Mouse (Mus musculus) layer of hippocampus, adult 9-11 months (tissue): ENCODE results near the gene Rab6a.

Source experiments
- DNase-seq: peaks from one replicate; pipeline ENCODE4 v3.0.0; 2022

Rab6a gene

DNA sequence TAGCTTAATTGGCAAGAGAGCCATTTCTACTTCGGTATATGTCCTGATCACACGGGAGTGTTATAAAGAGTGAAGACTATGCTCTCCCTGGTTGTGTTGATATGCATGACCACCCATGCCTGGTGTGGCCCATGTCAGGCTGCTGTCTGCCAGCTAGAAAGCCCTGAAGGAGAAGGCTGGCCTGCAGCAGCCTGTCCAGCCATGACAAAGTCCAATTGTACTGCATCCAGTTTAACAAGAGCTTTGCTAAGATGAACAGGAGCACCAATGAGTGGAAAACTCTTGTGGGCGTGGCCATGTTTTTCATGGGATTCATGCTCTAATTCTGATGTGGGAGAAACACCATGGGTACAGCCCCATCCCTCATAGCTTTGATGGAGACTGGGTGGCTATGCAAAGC is 17.3 kb downstream of the Rab6a start:
- DNase-seq, result no peak

DNA sequence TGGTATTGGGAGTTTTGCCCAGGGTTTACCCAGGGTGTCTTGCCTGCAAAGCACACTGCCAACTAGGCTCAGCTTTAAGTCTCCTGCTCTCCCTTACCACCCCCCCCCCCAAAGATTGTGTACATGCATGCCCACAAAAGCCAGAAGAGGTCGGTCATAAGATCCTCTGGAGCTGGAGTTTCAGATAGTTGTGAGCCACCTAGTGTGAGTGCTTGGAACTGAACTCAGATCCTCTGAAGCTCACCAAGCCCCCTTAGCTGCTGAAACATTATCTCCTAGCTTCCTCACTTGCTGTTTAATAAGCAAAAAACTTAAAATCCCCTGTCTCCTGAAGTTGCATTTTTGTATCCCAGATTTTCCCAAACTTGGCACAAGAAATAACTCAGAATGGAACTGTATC is 30.4 kb downstream of the Rab6a start:
- no peak for DNase-seq

DNA sequence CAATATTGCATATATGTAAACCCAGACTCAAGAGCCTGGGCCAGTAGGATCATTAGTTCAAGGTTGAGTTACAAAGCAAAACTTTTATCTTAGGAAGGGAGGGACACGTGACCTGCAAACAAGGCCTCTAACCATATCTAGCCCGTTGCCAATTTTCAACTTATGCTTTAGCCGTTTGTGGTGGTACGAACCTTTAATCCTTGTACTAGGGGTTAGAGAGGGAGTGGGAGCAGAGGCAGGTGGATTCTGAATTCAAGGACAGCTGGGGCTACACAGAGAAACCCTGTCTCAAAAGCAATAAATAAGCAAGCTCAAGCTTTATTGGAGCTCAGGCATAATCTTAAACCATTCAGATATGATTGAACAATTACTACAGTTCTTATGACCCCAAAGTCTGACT is 35.2 kb downstream of the Rab6a start:
- DNase-seq, result no peak

DNA sequence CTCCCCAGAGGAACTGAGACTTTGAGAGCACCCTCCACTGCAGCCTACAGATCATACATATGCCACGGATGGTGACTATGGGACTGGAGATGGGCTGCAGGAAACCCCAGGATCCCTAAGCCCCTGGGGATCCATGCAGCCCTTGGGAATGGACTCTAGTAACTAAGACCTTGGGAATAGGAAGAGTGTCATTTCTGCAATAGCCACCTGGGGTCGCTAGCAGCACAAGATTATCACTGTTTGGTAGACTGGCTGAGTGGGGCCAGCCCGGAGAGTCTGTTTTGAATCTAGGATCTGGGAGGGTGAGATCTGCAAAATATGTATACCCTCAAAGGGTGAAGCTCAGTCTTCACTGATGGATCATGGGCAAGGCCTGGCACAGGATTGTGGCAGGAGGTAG is 37.9 kb downstream of the Rab6a start:
- peak; percentile 74 for DNase-seq

DNA sequence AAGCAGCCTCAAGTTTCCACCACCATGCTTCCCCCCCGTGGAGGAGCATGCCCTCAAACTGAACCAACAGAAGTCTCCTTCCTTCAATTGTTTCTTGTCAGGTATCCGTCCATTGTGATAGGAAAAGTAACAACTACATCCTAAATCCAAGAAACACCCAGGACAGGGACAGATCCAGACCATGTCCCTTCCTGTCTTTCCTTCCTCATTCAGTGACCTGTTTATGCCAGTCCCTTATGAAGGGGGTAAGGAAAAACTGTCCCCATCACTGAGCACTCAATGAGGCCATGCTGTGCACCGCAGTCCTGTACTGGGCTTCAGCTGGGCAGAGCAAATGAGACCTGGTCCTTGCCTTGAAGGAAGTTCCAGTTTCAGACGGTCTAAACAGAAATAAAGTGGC is 41.9 kb downstream of the Rab6a start:
- no peak for DNase-seq

DNA sequence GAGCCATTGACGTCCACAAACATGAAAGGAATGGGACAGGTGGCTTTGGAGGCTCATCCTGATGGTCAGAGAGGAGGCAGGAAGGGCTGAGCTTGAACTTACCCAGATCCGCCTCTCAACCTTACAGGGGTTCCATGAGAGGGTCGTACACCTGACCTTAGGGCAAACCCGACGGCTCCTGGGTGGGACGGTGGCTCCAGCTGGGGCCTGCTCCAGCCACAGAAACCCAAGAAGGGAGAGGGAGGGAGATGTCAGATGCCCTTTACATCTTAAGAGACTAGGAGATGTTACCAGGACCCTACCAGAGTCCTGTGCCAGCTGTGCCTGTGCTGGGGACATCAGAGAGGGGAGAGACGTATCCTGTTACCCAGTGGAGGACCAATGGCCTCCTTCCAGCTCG is 42.6 kb downstream of the Rab6a start:
- DNase-seq, result no peak

DNA sequence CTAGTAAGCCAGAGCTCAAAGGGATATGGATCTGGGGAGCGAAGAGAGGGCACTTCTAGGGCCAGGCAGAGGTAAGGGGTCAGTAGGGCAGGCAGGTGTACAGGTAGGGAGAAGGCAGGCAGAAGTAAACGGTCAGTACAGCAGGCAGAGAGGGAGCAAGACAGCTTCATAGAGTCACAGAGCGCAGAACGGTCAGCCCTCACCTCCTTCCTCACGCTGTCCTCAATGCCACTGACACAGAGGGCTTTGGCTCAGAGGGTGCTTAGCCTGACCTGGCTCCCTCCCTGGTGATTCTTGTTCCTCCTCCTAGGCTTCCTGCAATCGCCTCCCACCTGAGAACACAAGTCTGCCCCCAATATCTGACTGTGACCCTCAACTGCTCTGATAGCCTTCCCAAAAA is 43.2 kb downstream of the Rab6a start:
- DNase-seq, result no peak

DNA sequence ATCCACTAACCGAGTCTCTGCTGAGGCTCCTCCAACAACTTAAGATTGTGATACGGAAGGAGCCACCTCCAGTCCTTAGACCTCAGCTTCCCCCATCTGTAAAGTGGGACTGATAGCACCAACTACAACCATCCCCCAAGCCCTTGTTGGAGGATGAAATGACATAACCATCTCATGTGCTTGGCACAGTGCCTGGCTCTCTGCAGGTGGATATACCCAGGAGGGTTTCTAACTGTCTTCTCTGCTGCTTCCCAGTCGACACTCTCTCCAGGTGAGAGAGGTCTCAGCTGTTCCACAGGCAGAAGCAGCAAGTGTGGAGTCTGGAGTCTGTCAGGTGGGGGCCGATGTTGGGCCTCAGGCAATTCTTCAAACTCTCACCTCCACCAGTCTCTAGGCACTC is 43.8 kb downstream of the Rab6a start:
- DNase-seq, result no peak

DNA sequence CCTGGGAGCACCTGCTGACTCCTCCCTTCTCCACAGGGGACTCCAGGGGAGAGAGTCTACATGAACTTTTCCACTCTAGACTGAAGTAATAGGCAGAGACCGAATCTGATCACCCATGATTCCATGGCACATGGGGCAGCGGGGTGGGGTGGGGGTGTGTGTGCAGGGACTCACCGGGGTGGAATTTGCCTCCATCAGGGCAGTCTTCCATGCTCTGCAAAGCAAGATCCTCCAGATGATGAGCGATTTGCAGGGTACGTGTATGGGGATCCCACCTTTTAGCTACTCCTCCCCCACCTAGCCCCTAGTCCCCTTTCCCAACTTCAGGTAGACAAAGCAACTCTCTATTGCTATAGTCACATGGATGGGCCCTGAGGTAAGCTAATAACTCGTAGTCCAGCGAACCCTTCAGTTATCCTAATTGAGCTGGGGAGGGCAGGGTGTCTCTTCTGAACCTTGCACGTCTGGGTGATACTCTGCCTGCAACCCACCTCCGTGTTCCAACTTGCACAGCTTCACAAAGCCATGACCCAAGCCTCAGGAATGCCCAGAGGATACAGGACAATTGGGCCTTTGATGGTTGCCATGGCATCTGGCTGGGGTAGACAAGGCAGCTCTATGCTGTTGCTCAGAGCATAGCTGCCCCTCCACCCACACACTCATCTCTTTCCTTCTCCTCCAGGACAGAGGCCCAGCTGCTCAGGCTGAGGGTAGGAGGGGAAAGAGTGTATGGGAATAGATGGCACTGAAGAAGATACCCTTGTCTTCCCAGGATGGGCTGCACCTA is 46.5 kb downstream of the Rab6a start:
- peak; percentile 88 for DNase-seq

DNA sequence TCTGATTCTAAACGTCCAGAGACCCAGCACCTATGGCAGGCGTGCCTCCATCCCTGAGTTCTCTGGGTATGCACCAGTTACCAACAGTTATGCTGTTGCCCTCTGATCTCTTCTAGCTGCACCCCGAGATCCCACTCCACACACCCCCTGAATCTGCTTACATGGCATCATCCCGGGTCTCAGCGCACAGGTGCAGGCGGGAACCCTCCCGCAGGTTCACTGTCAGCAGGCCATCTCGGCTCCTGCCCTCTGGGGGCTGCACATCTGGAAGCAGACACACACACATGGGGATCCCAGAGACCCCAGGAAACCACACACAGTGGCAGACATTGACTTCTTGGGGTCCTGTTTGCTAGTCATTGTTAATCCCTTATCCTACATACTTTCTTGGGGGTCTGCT is 47.2 kb downstream of the Rab6a start:
- DNase-seq, result no peak

DNA sequence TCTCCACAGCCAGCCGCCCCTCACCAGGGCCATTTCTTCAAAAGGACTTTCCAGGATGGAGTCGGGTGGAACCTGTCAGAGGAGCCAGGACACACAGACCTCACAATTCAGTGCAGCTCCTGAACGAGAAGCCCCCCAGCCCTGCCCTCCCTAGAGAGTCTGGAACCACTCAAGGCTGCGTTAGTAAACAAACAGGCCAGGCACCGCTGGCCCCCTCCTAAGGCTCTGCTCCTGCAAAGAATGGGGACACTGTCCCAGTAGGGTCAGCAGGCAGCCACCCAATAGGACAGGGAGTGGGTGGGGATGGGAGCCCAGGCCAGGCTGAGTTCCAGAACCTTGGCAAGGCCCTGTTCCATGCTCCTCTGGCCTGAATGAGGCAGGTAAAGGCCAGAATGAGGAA is 49.5 kb downstream of the Rab6a start:
- DNase-seq, result peak; percentile 78

DNA sequence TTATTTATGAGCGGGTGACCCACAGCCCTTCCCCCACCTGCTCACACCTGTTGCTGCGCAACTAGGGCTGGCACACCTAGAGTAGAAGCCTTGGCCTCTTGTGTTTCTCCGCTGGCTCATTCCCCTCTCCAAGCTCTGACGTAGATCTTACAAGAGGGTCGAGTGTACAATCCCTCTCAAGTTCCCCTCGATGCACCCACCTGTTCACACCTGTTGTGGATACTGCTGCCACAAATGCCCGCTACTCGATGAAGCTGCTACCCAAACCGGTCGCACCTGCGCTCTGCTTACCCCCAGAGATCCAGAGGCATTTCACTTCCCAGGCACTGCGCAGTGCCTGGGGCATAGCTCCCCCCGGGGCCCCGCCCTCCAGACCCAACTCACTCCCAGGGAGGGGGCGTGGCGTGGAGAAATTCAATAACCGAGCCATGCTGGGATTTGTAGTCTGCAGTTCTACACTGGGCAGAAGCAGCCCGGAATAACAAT is 50.9 kb downstream of the Rab6a start:
- DNase-seq, result peak; percentile 60

DNA sequence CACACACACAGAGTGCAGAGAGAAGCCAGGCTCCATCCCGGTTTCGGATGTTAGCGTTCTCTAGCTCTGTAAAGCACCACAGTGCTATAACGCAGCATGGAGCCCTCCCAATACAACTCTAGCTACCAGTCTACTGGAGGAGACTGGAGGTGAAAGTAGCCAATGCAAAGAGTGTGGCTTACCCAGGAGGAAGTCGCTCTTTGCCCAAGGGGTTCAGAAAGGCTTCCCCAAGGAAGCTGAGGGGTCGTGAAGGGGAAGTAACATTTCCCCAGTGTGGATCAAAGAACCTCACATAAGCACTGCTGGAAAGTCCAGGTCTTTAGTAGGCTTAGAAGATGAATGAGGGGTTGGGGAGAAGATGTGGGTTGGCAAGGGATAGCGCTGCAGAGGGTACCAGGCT is 54.1 kb downstream of the Rab6a start:
- no peak for DNase-seq

DNA sequence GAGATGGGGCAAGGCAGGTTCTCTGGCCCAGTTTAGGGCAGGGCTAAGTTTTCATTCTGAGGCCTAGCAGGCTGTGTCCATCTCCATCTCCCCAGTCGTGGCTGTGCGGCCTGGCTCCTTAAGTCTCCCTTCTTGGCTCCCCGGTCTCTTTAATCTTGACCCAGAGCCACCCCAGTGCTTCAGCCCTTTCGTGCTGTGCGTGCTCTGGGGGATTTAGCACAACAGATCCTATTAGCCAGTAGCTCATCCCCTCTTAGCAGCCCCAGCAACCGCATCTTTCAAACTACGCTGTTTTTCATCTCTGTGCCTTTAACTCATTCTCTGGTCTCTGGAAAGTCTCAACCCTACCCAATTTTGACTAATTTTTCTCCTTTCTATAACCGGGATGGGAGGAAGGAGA is 55.0 kb downstream of the Rab6a start, which contains the start of gene Plekhb1:
Plekhb1 (minus strand) TSS at position 184 of the 400 bp plus-strand sequence.
- no peak for DNase-seq

DNA sequence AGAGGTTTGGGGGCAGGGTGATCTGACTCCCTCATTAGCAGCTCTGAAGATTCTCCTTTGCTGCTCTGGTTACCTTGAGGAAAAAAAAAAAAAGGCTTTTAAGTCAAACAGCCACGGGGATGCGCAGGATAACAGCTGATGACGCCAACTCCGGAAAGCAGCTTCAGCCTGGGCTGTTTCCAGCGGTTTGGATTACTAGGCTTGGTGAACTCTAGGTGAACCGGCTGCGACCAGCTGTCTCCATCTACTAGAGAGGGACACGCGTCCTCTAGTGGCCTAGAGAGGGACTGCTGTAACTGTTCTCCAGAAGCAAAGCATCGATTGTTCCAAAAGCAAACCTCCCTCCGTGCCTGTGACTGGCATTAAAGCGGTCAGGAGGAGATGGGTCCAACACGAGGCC is 56.0 kb downstream of the Rab6a start:
- DNase-seq, result peak; percentile 90

DNA sequence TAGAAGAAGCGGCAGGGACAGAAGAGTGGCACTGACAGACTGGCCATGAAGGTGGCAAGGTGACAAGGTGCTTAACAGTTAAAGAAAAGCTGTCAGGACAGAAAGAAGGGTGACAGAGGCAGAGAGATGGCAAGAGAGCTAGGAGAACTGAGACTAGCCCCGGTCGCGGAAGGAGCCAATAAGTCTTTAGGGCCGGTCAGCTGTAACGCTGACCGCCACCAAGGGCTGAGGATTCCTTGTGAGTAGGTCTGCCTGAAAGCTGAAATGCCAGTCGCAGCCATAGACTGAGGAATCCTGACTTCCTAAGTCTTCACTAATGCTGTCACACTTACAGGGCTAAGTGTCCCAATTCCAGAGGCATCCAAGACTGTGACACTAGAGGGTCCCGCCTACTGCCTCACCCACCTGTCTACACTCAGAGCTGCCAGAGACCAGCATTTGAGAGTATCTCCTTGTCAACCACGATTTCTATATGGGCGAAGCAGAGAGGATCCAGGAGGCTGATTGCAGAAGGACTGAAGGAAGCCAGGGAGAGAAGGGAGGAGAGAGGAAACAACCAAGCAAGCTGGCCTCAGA is 56.6 kb downstream of the Rab6a start:
- DNase-seq, result no peak

DNA sequence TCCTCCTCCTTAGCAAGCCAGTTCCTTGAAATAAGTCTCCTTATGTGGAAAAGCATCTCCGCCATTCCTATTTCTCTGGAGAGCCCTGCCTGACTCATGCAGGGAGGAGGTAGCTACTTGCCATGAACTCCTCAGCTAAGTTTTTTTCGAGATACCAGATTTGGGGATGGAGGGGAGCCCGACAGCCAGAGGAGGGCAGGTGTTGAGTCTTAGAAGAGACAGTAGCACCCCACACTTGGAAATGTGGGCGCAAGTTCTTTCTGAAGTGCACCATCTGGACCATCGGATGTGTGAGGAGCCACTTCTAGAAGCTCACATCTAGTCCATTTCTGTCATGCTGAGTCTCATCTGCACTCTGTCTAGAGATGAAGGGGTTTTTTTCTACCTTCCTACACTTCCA is 63.4 kb downstream of the Rab6a start:
- no peak for DNase-seq

DNA sequence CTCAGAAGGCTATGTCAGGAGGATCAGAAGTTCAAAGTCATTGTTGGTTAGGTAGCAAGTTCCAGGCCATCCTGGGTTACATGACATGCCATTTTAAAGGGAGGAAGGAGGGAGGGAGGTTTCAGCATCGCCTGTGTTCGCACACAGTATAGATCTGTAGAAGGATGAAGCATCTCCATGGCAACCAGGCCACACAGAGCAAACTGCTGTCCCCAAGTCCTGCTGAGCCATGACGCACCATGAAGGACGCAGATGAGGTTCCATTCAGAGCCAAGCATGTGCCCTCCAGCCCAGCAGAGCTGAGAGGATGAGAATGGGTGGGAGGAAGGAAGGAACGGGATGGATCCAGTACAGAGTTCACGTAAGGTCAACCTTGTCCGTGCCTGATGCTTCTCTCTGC is 66.2 kb downstream of the Rab6a start:
- DNase-seq, result no peak

DNA sequence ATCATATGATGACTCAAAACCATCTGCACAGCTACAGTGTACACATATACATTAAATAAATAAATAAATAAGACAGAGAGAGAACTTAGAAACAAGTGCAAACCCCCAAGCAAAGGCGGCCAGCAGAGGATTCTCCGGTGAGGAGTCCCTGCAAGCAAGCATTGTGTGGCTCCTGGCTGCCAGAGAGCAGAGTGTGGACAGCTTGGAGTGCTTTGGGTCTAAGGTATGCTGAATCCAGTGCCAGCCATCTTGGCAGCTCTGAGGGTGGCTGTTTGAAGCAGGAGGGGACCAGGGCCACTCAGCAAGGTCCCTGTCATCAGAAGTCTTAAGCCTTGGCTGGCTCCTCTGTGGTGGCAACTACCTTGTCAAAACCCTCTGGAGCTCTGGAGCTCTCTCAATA is 67.7 kb downstream of the Rab6a start:
- no peak for DNase-seq

DNA sequence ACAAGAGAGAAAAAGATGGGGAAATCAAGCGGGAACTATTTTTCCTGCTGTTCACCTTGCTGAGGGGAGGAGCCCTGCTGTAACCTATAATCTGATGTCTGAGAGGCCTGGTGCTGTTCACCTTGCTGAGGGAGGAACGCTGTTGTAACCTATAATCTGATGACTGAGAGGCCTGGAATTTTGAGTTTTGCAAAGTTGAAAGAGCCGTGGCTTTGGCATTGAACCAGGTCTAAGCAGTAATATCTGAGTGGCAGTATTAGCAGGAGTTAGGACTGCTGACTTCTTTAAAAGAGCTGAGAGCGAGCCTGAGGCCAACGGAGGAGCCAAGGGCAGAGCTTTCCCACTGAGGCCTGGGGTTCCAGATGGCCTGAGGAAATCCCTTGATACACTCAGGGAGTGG is 70.8 kb downstream of the Rab6a start:
- DNase-seq, result no peak

DNA sequence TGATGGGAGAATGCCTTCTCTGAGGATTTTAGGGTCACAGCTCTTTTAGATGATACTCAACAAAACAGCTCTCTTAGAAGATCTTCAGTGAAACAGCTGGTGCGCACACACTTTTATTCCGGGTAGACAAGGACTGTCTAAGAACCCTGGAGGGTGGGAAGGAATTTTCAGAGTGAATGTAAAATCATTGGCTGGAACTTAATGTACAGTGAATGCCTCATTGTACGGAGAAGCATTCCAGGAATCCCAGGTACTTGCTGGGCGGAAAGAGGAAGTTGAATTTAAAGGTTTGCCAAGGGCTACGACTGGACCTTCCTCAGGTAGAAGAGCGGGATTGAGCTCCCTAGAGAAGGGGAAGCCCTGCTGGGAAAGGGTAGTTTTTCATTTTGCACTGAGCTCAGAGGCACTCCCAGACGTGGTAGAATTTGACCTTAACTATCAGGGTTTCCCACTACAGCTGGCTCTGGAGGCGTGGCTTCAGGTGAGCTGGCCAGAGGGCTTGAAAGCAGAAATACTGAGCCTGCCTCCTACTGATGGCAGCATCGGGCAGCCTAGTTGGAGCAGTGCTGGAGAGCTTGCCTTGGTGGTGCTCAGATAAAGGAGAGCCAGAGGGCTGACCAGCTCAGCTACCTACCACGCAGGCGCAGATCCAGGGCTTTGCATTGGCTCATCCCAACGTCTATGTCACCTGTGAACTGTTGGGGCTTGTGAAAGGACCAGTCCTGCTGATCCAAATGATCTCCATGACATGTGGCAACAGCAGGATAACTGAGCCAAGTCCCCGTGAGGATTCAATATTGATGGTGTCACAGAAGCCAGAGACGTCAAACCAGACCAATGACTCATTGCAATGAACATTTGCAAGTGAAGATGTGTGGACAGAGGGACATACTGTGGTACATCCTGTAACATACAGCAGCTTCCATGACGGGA is 72.0 kb downstream of the Rab6a start:
- DNase-seq, result no peak

DNA sequence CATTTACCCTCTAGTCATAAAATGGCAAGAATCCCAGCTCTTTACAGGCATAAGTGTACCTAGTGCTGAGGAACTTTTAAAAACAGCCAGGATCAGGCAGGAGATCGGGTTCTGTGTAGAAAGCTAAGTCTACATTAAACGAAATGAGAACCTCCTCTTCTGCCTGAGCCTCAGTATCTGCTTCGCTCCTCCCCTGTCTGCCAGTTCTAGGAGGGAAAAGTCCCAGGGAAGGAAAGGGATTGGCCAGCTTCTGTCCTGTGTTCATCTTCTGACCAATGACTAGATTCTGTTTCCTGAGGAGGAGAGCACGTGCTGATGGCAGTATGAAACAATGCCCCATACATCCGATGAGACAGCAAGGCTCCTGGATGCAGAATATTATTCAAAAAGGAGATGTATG is 73.9 kb downstream of the Rab6a start:
- DNase-seq, result no peak

DNA sequence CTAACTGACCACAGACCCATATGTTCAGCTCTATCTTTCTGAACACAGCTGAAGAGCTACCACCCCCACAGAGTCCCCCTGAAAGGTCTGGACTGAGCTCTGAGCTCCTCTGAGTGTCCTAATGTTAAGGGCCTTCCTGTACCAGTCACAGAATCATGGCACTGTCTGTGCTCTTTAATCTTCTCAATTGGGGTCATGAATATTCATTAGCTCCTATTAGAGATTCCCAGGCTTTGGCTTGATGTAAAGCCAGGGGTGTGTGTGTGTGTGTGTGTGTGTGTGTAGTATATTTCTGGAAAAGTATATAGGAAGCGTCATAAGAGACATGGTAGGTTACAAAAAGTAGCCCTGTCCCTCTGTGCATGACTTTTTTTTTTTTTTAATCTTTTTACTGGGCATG is 76.0 kb downstream of the Rab6a start:
- DNase-seq, result no peak

DNA sequence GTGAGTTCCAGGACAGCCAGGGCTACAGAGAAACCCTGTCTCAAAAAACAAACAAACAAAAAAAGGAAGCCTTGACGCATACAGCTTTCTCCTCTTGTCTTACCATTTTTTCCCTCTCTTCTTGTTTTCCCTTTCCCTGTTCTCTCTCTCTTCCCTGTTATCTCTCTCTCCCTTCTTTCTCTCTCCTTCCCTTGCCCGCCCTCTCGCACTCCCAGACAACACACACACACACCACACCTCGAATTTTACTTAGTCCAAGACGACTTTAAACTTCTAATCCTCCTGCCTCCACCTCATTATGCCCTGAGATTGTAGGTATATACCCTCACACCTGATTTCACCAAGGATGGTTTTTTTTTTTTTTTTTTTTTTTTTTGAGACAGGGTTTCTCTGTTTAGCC is 76.9 kb downstream of the Rab6a start:
- no peak for DNase-seq
